Mouse (Mus musculus): ENCODE data around the gene Tnfaip2.

GRCm38 (mm10) chr12:111454543-111455280, 12.4 kb downstream of the Tnfaip2 start:
- TF ChIP-seq CTCF (IDR thresholded peaks at IDR 0.05; ENCODE audit: low read depth, low read length) (no peak), TAL1 (conservative IDR thresholded peaks at IDR 0.05; ENCODE audit: low read depth, low read length) (no peak)

All from G1E (cell line).